Mouse (Mus musculus) monocyte, adult 2 months (primary cell): ENCODE data around the gene Mark3.

Experiments used
- DNase-seq, 2 experiments: peaks; one replicate each; pipeline ENCODE4 v3.0.0; 2022; ENCODE audit warnings: low spot score in 2 of 2, low read depth in 1 of 2

The Mark3 gene

DNA sequence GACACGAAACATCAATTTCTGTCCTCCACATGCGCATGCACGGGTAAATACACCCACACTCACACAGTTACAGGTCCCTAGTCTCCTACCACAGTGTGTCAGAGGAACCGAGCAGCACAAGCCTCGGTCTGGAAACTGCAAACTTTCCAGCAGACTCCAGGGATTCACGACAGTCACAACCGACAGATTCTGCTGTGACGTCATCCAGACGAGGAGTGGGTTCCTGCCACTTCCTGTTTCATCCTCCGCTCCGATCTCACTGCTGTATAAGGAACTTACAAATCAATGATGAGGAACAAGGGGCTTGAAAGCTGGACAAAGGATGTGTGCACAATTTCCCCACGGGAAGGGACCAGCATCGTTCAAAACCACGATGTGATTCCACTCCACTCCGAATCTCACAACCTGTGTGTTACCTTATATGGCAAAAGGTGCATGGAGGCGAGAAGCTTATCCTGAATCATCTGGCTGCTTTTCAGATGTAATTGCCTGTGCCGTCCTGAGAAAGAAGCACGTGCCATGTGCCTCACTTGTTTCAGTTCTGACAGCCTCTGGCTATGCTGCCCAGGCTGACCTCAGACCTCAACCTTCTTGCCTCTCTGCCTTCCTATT is 14.6 kb upstream of the Mark3 start:
- peak; percentile 55 to 63 for DNase-seq

- no peak for DNase-seq
These were observed 14.0 kb upstream of the Mark3 start for GRCm38 (mm10) chr12:111560286-111560685.

- no peak for DNase-seq
These were observed 12.0 kb upstream of the Mark3 start for GRCm38 (mm10) chr12:111562276-111562814.

- DNase-seq: no peak
These were observed 11.2 kb upstream of the Mark3 start for GRCm38 (mm10) chr12:111563076-111563629.

DNA sequence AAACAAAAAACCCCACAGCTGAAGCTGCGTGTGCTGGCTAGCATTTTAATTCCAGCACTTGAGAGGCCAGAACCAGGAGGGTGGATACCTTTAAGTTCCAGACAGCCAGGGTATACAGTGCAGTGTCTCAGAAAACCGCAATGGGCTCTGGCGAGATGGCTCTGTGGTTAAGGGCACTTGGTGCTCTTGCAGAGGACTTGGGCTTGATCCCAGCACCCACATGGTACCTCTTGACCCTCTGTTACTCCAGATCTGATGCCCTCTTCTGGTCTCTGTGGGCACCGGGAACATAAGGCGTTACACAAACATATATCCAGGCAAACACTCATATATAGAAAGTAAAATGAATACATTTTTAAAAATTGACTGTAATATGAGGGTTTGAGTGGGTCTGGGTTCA is 9.0 kb upstream of the Mark3 start:
- DNase-seq: no peak

DNA sequence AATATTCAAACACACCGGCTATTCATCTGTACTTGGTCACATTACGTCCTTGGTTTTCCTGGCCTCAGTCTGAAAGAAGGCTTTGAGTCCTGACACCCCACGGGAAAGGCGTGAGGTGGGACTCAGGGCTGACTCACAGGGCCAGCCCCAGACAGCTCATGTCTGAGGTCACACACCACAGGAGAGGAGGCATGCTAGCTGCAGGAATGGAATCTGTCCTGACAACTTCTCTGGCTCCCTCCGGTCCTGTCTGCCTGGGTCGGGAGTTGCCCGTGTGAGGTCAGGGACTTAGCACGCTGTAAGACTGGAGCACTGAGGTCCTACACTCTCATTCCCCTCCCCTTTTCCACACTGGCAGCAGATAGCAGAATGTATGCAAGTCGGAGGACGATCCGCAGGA is 5.5 kb upstream of the Mark3 start:
- DNase-seq: no peak

GRCm38 (mm10) chr12:111572406-111572805 is 1.9 kb upstream of the Mark3 start:
- no peak for DNase-seq

DNA sequence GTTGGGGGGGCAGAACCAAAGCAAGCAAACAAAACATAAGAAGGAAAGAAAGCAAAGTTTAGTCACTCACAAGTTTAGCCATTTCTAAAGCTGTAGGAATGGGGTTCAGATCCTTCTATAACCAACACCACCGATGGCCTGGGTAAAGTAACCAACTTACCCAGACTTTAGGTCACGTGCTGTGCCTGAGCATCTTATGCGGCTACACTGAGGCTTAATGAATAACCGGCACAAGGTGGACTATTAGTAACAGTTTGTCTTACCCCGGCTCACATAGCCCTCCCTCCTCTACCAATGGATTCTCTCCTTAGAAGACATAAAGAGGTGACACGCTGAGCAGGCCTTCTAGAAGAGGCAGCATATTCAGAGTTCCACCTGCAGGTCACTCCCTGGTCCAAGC is 1.0 kb upstream of the Mark3 start:
- DNase-seq: no peak

- DNase-seq: no peak
These were observed 840 bp downstream of the Mark3 start for GRCm38 (mm10) chr12:111574887-111575838.

GRCm38 (mm10) chr12:111583058-111583457 is 8.7 kb downstream of the Mark3 start:
- DNase-seq: no peak

- no peak for DNase-seq
These were observed 10.1 kb downstream of the Mark3 start for GRCm38 (mm10) chr12:111584401-111584800.

DNA sequence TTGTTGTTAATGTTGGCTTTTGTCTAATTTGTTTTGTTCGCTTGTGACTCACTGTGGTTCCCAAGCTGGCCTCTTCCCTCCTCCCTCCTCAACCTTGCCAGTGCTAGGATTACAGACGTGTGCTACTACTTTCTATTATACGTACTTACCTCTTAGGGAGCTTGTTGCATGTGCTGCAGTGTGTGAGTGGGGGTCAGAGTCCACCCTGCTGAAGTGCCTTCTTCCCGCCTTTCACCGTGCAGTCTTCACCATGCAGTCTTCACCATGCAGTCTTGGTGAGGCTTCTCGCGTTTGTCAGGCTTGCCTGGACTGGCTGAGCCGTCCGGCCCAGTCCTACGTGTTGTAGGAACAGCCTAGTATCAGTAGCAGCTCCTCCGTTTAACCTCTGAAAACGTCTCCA is 12.9 kb downstream of the Mark3 start:
- no peak for DNase-seq

DNA sequence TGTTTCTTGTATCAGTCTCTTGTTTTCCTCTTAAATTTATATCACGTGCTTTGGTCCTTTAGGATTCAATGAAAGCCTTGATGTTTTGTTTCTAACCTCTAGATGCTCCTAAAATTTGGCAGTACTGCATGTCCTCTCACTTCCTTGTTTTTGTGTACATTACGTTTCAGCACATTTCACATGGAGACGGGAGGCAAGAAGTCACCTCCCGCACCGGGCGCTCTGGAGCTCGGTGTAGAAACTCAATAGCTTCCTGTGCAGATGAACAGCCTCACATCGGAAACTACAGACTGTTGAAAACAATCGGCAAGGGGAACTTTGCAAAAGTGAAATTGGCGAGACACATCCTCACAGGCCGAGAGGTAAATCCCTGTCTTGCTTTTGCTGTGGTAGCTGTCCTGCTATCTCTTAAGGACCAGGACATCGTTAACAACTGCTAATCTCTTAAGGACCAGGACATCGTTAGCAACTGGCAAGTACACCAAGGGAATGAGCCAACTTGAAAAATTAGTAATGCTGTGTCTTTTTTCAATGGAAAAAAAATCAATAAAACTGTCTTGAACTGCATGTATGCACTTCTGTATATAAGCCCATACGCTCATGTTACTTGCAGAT is 18.2 kb downstream of the Mark3 start:
- DNase-seq: peak in 1 of 2 experiments; percentile 9

DNA sequence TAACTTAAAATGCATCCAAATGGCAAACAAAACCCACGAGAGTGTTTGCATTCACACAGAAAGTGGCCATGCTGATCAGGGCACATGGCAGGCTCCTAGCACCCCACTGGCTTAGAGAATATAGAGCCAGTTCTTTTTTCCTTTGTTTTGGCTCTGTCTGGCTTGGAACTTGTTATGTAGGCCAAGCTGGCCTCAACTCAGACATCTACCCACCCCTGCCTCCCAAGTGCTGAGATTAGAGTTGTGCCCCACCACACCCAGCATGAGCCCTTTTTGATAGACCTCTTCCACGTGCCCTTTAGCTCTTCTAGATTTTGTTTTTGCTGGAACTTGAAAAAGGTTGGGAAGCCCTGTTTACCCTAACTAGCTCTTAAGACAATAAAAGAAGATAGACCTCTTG is 19.5 kb downstream of the Mark3 start:
- no peak for DNase-seq

DNA sequence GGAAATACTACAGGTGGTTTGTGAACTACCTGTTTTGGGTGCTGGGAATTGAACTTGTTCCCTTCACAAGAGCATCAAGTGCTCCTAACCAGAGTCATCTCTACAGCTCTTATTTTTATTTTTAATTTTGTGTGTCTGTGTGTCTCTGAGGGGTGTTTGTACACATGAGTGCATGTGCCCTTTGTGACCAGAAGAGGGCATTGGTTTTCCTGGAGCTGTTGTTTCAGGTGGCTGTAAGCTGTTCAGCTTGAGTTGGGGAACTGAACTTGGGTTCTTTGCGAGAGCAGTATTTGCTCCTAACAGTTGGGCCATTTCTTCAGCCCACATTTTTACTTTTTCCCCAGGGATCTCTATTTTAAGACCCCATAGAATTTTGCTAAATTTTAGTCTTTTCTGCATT is 23.0 kb downstream of the Mark3 start:
- DNase-seq: no peak

DNA sequence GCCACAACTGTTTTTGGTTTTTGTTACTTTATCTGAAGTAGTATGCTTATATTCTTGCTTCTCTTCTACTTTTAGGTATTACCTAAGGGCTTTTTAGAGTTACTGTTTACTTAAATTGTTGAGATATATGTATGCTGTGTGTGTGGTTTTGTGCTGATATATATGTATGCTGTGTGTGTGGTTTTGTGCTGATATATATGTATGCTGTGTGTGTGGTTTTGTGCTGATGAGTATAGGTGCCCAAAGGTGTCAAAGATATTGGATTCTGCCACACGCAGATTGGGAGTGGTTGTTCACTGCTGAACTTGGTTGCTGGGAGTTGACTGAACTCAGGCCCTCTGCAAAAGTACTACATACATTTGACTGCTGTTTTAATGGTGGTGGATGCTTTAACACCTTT is 24.6 kb downstream of the Mark3 start:
- no peak for DNase-seq

GRCm38 (mm10) chr12:111599640-111600039 is 25.3 kb downstream of the Mark3 start:
- no peak for DNase-seq

DNA sequence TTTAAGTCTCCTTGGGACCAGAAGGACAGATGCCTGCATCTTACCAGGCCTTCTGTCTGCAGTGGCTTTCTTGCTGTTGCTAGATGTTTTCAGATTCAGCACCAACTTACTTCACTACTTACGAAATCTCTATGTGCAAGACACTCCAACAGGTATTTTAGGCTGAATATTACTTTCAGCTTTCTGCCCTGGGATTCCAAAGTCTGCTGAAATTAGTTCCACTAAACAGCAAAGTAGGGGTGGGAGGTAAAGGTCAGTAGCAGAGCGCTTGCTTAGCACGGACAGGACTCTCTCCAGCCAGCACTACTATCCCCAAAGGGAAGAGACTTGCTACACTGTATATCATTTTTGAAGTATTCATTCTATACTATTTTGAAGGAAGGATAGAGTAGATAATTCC is 29.5 kb downstream of the Mark3 start:
- no peak for DNase-seq

- DNase-seq: no peak
These were observed 31.3 kb downstream of the Mark3 start for GRCm38 (mm10) chr12:111605619-111606018.

DNA sequence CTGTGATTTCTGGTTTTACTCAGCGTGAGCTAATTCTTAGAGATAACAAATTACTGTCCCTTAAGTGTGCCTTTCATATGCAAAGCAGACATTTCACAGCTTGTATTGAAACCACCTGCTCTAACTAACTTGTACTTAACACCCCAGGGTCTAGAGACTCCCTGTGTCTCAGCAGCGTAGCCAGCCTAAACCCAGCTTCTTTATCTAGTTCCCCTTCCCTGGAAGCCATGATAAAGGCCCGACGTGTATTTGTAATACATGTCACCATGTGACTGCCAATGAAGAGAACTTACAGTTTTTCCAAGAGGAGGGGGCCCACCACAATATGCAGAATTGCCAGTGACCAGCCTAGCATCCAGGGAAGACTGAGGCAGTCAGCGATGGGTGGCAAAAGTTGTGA is 33.7 kb downstream of the Mark3 start:
- no peak for DNase-seq

GRCm38 (mm10) chr12:111614475-111615141 is 40.3 kb downstream of the Mark3 start:
- no peak for DNase-seq
